Mouse (Mus musculus) liver, adult (tissue): ENCODE data around the gene Ces1f.

Experiments
- GATA4 ChIP-seq: IDR thresholded peaks from 2 replicates; pipeline ENCODE4 v1.6.1; 2014; ENCODE audit warnings: mild to moderate bottlenecking, low read length; ENCODE audit not compliant: insufficient replicate concordance

Gene Ces1f

DNA sequence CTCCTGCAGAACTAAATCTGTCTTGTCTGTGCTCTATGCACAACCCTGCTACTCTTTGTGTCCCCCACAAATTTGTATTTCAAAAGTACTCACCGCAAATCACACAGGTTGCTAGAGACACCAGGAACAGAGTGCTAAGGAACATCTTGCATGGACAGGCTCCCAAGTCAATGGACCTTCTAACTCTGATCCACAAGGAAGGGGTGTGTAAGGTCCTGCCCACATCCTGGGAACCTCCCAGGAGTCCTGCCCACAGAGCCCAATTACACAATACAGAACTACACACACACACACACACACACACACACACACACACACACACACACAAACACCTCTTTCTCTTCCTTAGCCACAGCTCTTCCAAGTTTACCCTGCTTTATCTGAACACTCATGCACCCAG lies at the start of gene Ces1f:
Gene Ces1f (minus strand): TSS at position 192 of the 400 bp plus-strand sequence.
- TF ChIP-seq GATA4 = 0 out of 2 replicates have a peak, but pooled peaks have one; percentile 13

DNA sequence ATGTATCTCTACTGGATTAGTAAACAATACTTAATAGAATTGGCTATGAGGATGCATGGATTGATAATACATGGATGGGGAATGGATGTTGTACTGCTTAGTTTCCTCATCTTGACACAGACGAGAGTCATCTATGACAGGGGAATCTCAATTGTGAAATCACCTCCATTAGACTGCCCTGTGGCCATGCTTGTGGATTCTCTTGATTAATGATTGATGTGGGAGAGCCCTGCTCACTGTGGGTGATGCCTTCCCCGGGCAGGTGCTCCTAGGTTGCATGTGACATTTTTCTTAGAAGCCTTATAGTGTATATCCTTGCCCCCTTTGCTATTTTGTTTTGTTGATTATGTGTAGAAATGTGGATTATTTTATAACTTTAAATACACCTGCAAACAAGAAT lies 45.6 kb upstream of the Ces1f start:
- no peak for TF ChIP-seq GATA4

- no peak for TF ChIP-seq GATA4
These were observed 37.5 kb upstream of the Ces1f start for GRCm38 (mm10) chr8:93317031-93317430.

- no peak for TF ChIP-seq GATA4
These were observed 36.0 kb upstream of the Ces1f start for GRCm38 (mm10) chr8:93315557-93315956.

DNA sequence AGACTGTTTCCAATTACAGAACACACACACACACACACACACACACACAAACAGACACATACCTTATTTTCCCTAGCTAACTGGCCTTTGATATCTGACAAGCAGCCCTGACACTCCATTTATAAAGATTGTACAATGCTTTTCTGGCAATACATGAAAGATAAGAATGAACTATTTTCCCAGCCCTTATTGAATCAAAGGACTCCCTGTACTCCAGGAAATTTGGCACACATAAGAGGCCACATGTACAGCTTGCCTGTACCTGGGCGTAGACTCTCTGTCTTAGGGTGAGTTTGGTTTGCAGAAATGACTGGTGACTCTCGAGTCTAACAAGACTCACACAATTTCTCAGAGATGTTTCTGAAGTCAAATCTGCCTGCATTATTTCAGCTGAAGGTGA lies 4.3 kb upstream of the Ces1f start:
- no peak for TF ChIP-seq GATA4

DNA sequence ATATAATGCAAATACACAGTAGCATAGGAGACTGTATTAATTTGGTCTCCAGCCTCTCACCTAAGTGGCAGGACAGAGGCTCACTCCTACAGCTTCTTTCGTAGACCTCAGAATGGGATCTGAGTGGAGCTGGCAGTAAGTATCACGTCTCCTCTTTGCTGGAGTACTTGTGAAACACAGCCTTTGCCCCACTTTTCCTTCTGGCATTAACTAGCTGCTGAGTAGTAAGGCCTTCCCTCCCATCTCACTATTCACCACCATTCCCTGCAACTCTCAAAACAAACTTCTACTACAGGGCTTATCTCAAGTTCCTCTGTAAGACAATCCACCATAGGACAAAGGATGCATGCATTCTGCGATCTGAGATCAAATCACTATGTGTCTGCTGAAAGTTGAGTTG lies 2.8 kb upstream of the Ces1f start:
- no peak for TF ChIP-seq GATA4

GRCm38 (mm10) chr8:93278176-93278805 lies 1.3 kb downstream of the Ces1f start:
- no peak for TF ChIP-seq GATA4

GRCm38 (mm10) chr8:93274609-93275008 lies 4.9 kb downstream of the Ces1f start:
- TF ChIP-seq GATA4 = peak; percentile 68

DNA sequence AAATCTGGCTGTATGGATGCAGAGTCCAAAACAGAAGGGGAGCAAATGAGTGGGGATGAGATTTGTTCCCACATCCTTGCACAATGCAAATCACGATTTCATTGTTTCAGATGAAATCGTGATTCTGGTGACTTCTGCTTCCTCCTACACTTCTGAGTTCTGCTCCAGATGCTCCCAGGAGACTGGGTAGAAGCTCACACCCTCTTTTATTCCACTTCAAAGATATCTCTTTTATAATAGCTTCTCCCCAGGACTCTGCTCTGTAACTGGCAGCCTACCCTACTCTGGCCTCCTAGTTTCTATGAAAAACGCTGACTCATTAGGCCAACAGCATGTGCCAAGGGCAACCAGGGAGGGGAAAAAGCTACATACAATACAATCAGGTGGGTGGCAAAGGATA lies 6.2 kb downstream of the Ces1f start:
- TF ChIP-seq GATA4 = no peak

DNA sequence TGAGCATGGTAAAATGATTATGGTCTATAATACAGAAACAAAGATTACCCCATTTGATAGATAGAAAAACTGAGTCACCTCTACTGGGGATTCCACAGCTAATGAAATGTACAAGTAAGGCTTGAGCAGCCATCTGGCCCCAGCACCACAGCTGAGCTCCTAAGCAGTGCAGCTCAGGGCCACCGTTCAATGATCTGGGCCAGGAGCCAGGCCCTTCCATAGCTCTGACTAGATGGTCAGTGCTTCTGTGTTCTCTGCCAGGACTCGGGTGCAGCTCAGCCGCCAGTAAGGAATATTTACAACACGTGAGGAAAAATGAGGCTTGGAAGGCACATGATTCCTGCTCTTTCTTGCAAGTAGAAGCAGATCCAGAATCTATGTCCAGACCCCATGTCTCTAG lies 6.9 kb downstream of the Ces1f start:
- no peak for TF ChIP-seq GATA4

- no peak for TF ChIP-seq GATA4
These were observed 18.1 kb downstream of the Ces1f start for GRCm38 (mm10) chr8:93261436-93261835.

DNA sequence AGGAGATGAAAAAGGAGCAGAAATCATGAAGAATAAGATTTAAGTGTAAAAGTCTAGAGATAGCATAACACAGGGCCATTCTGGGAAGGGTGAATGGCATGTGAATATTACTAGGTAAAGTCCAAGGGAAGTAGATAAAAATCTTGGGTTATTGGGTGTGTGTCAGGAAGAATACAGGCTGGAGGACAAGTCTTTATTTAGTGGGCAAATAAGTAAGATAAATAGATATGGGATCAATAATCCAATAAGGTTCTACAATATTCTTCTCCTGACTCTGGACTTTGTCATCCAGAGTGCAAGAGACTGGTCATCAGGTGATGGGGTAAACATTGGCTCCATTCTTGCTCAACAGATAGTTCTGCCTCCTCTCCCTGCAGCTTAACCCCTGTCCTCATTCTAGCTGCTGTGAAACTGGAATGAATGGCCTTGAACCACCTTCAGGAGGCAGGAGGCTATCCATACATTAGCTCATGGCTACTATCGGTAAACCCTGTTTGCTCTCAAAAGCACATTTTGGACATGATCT lies 27.1 kb downstream of the Ces1f start:
- peak; percentile 90 for TF ChIP-seq GATA4

- TF ChIP-seq GATA4 = peak; percentile 81
These were observed 33.5 kb downstream of the Ces1f start for GRCm38 (mm10) chr8:93246057-93246456.

- TF ChIP-seq GATA4 = no peak
These were observed 39.7 kb downstream of the Ces1f start for GRCm38 (mm10) chr8:93239884-93240283.

GRCm38 (mm10) chr8:93235681-93236080 lies 43.9 kb downstream of the Ces1f start:
- TF ChIP-seq GATA4 = no peak

DNA sequence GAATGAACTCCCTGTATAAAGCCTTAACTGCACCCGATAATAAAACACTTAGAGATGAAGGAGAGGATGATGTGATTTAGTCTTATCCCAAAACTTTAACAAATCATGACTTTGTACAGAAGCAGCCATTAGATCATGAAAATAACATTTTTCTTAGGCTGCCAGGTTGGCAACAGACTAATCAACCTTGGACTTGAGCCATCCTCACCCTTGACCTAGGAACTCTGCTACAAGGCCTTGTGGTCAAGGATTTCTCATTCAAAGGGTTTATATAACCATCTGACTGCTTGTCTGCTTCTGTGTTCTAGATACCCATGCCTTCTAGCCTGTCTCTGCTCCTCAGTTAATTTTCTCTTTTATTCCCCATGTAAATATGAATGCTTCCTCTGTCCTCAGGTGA lies 44.8 kb downstream of the Ces1f start:
- TF ChIP-seq GATA4 = no peak

DNA sequence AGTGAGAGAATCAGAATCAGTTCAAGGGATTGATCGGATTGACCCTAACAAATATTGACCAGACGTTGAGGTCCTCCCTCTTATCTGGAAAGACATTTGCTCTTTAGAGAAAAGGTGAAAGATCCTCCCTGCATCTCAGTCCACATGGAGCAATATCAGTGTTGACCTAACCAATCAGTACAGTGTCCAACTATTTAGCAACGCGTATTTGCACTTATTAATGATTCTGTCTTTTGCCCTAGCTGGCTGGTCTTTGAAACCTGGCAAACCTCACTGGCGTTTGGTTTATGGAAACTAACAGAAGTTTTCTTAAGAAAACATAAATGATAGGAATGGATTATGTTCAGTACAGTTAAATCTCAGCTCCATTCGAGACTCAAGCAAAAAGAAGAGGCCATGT lies 45.5 kb downstream of the Ces1f start:
- TF ChIP-seq GATA4 = peak; percentile 95
